Mouse (Mus musculus) thymus, postnatal 25 days (tissue): Measurements from ENCODE around the gene Gtse1.
A peak's percentile ranks its signal among the peaks of the same experiment; 100 is the strongest.
"Not testable (repeated sequence)": the region's sequence is repeated elsewhere in the genome, so short reads cannot be mapped to it uniquely, and the experiment has no call there.

Source experiments
- DNase-seq: peaks from one replicate; pipeline ENCODE4 v3.0.0; 2022

The Gtse1 gene

GRCm38 (mm10) chr15:85859490-85860031, at the start of gene Gtse1:
TSS of gene Gtse1 (plus strand) at chr15:85859745.
- DNase-seq = peak; percentile 92

GRCm38 (mm10) chr15:85810462-85810805, 49.1 kb upstream of the Gtse1 start:
- DNase-seq = no peak

- DNase-seq = no peak
Measured at GRCm38 (mm10) chr15:85810806-85811521, 48.6 kb upstream of the Gtse1 start.

- peak; percentile 100 for DNase-seq
Measured at GRCm38 (mm10) chr15:85811535-85812277, 47.8 kb upstream of the Gtse1 start, which contains the start of gene Cdpf1. TSS of gene Cdpf1 (minus strand) at chr15:85811697.

GRCm38 (mm10) chr15:85813428-85813827, 46.1 kb upstream of the Gtse1 start:
- DNase-seq = no peak

GRCm38 (mm10) chr15:85821203-85822010, 38.1 kb upstream of the Gtse1 start, which contains the start of gene Pkdrej:
TSS of gene Pkdrej (minus strand) at chr15:85821734.
- no peak for DNase-seq

GRCm38 (mm10) chr15:85822011-85822359, 37.6 kb upstream of the Gtse1 start:
- no peak for DNase-seq

GRCm38 (mm10) chr15:85826676-85827075, 32.9 kb upstream of the Gtse1 start:
- no peak for DNase-seq

GRCm38 (mm10) chr15:85828071-85828470, 31.5 kb upstream of the Gtse1 start:
- no peak for DNase-seq

- DNase-seq = no peak
Measured at GRCm38 (mm10) chr15:85829470-85829869, 30.1 kb upstream of the Gtse1 start.

GRCm38 (mm10) chr15:85831954-85832590, 27.5 kb upstream of the Gtse1 start, which contains the start of gene Ttc38:
TSS of gene Ttc38 (plus strand) at chr15:85832306.
- DNase-seq = peak; percentile 84

GRCm38 (mm10) chr15:85832599-85832998, 26.9 kb upstream of the Gtse1 start:
- peak; percentile 5 for DNase-seq

GRCm38 (mm10) chr15:85835335-85835734, 24.2 kb upstream of the Gtse1 start:
- peak; percentile 13 for DNase-seq

GRCm38 (mm10) chr15:85836887-85837286, 22.7 kb upstream of the Gtse1 start:
- no peak for DNase-seq

- peak; percentile 49 for DNase-seq
Measured at GRCm38 (mm10) chr15:85840983-85841382, 18.6 kb upstream of the Gtse1 start.

- no peak for DNase-seq
Measured at GRCm38 (mm10) chr15:85841796-85842360, 17.7 kb upstream of the Gtse1 start.

- no peak for DNase-seq
Measured at GRCm38 (mm10) chr15:85845071-85845470, 14.5 kb upstream of the Gtse1 start.

GRCm38 (mm10) chr15:85851656-85852392, 7.7 kb upstream of the Gtse1 start:
- no peak for DNase-seq

- no peak for DNase-seq
Measured at GRCm38 (mm10) chr15:85858980-85859489, 510 bp upstream of the Gtse1 start.

- DNase-seq = not testable (repeated sequence)
Measured at GRCm38 (mm10) chr15:85865913-85866312, 6.4 kb downstream of the Gtse1 start.

GRCm38 (mm10) chr15:85867696-85868095, 8.2 kb downstream of the Gtse1 start:
- peak; percentile 66 for DNase-seq
